Mouse (Mus musculus) MEL (cell line): ENCODE data around the gene Mthfd1l. TPM values are rescaled to one million over a fixed set of nuclear protein-coding genes. Genes with fewer than 3 reads are reported as not detected.

Experiments used
- DNase-seq: peaks from one replicate; pipeline ENCODE4 v3.0.0; 2011; ENCODE audit warnings: low read depth, low spot score
- H3K27ac ChIP-seq: 2 replicates; pipeline ENCODE4 v1.5.1; 2012; ENCODE audit warnings: low read depth, mild to moderate bottlenecking, control low read depth, low read length, moderate library complexity; ENCODE audit not compliant: control insufficient read depth
- H3K27me3 ChIP-seq, 2 experiments: fragments of 150-350 bp in 1 of 2; sonication (generic) in 1 of 2; 2 replicates each; pipeline ENCODE4 v1.6.1; 2012; ENCODE audit warnings: low read length in 2 of 2, mild to moderate bottlenecking in 2 of 2, improper control_type of control experiment in 1 of 2, moderate library complexity in 1 of 2; ENCODE audit not compliant: insufficient read depth in 2 of 2, control insufficient read depth in 1 of 2
- H3K36me3 ChIP-seq, 2 experiments: 2 replicates each; pipeline ENCODE4 v1.6.1; 2012 to 2014; ENCODE audit warnings: low read length in 2 of 2, improper control_type of control experiment in 1 of 2, inconsistent platforms in 1 of 2, mild to moderate bottlenecking in 1 of 2; ENCODE audit not compliant: insufficient read depth in 2 of 2, control insufficient read depth in 1 of 2
- H3K4me1 ChIP-seq, 2 experiments: fragments of 150-350 bp in 1 of 2; sonication (generic) in 1 of 2; 2 replicates each; pipeline ENCODE4 v1.6.1; 2012; ENCODE audit warnings: low read length in 2 of 2, improper control_type of control experiment in 1 of 2, mild to moderate bottlenecking in 1 of 2; ENCODE audit not compliant: insufficient read depth in 2 of 2, control insufficient read depth in 1 of 2
- H3K4me3 ChIP-seq, 2 experiments: fragments of 150-350 bp in 1 of 2; sonication (generic) in 1 of 2; 2 replicates each; pipeline ENCODE4 v1.5.1; 2012; ENCODE audit warnings: low read depth in 2 of 2, low read length in 2 of 2, mild to moderate bottlenecking in 2 of 2, moderate library complexity in 2 of 2, control low read depth in 1 of 2, improper control_type of control experiment in 1 of 2; ENCODE audit not compliant: control insufficient read depth in 1 of 2, insufficient read depth in 1 of 2
- H3K79me2 ChIP-seq: 2 replicates; pipeline ENCODE4 v1.6.1; 2012; ENCODE audit warnings: mild to moderate bottlenecking, low read length, moderate library complexity; ENCODE audit not compliant: control insufficient read depth, poor library complexity, insufficient read depth
- H3K9ac ChIP-seq: 2 replicates; pipeline ENCODE4 v1.6.1; 2012; ENCODE audit warnings: low read depth, mild to moderate bottlenecking, control low read depth, low read length, moderate library complexity; ENCODE audit not compliant: control insufficient read depth, poor library complexity, severe bottlenecking
- H3K9me3 ChIP-seq: fragments of 150-350 bp; sonication (generic); replicated peaks from 2 replicates; pipeline ENCODE4 v1.6.1; 2012; ENCODE audit warnings: mild to moderate bottlenecking, low read length, improper control_type of control experiment, moderate library complexity; ENCODE audit not compliant: insufficient read depth
- BHLHE40 ChIP-seq: IDR thresholded peaks from 2 replicates; pipeline ENCODE4 v1.6.1; 2012; ENCODE audit warnings: low read depth, mild to moderate bottlenecking, inconsistent platforms, low read length, improper control_type of control experiment, borderline replicate concordance
- CHD1 ChIP-seq: IDR thresholded peaks from 2 replicates; pipeline ENCODE4 v1.6.1; 2012; ENCODE audit warnings: low read depth, mild to moderate bottlenecking, inconsistent platforms, low read length, improper control_type of control experiment
- CHD2 ChIP-seq: IDR thresholded peaks from 2 replicates; pipeline ENCODE4 v1.6.1; 2011; ENCODE audit warnings: low read length, improper control_type of control experiment
- EP300 ChIP-seq, 2 experiments: IDR thresholded peaks; 2 replicates each; pipeline ENCODE4 v1.6.1; 2011; ENCODE audit warnings: improper control_type of control experiment in 2 of 2, low read length in 2 of 2, low read depth in 1 of 2, mild to moderate bottlenecking in 1 of 2
- ETS1 ChIP-seq: IDR thresholded peaks from 2 replicates; pipeline ENCODE4 v1.6.1; 2012; ENCODE audit warnings: low read depth, mild to moderate bottlenecking, inconsistent platforms, low read length, improper control_type of control experiment, moderate library complexity
- GATA1 ChIP-seq: IDR thresholded peaks from 2 replicates; pipeline ENCODE4 v1.6.1; 2011; ENCODE audit warnings: low read depth, low read length, improper control_type of control experiment
- MAFK ChIP-seq: IDR thresholded peaks from 2 replicates; pipeline ENCODE4 v1.6.1; 2011; ENCODE audit warnings: low read depth, mild to moderate bottlenecking, low read length, improper control_type of control experiment, borderline replicate concordance
- MAX ChIP-seq: IDR thresholded peaks from 2 replicates; pipeline ENCODE4 v1.6.1; 2011; ENCODE audit warnings: low read length, improper control_type of control experiment
- MEF2A ChIP-seq: IDR thresholded peaks from 2 replicates; pipeline ENCODE4 v1.6.1; 2014; ENCODE audit warnings: low read depth, mild to moderate bottlenecking, inconsistent platforms, low read length, improper control_type of control experiment; ENCODE audit not compliant: poor library complexity, insufficient replicate concordance, severe bottlenecking; ENCODE audit errors: extremely low read depth
- MYB ChIP-seq: IDR thresholded peaks from 2 replicates; pipeline ENCODE4 v1.6.1; 2011; ENCODE audit warnings: mild to moderate bottlenecking, low read depth, low read length, improper control_type of control experiment
- NRF1 ChIP-seq: IDR thresholded peaks from 2 replicates; pipeline ENCODE4 v1.6.1; 2014; ENCODE audit warnings: low read depth, mild to moderate bottlenecking, inconsistent platforms, low read length, improper control_type of control experiment, moderate library complexity; ENCODE audit not compliant: poor library complexity, insufficient read depth, severe bottlenecking
- POLR2A ChIP-seq, 2 experiments: IDR thresholded peaks; 2 replicates each; pipeline ENCODE4 v1.6.1; 2011 to 2012; ENCODE audit warnings: low read length in 2 of 2, mild to moderate bottlenecking in 2 of 2, control low read depth in 1 of 2, improper control_type of control experiment in 1 of 2, low read depth in 1 of 2, moderate library complexity in 1 of 2; ENCODE audit not compliant: control insufficient read depth in 1 of 2, insufficient read depth in 1 of 2, poor library complexity in 1 of 2
- POLR2AphosphoS2 ChIP-seq: IDR thresholded peaks from 2 replicates; pipeline ENCODE4 v1.6.1; 2011; ENCODE audit warnings: low read length, improper control_type of control experiment
- SIN3A ChIP-seq: IDR thresholded peaks from 2 replicates; pipeline ENCODE4 v1.6.1; 2012; ENCODE audit warnings: low read length, improper control_type of control experiment, inconsistent platforms
- TAL1 ChIP-seq: IDR thresholded peaks from 2 replicates; pipeline ENCODE4 v1.6.1; 2012; ENCODE audit warnings: mild to moderate bottlenecking, inconsistent platforms, low read length, moderate library complexity, mixed read lengths
- TBP ChIP-seq: IDR thresholded peaks from 2 replicates; pipeline ENCODE4 v1.8.0; 2011; ENCODE audit warnings: low read depth, low read length, improper control_type of control experiment
- TCF12 ChIP-seq: IDR thresholded peaks from 2 replicates; pipeline ENCODE4 v1.6.1; 2014; ENCODE audit warnings: low read depth, mild to moderate bottlenecking, inconsistent platforms, low read length, improper control_type of control experiment, moderate library complexity
- UBTF ChIP-seq: IDR thresholded peaks from 2 replicates; pipeline ENCODE4 v1.6.1; 2012; ENCODE audit warnings: low read depth, mild to moderate bottlenecking, inconsistent platforms, low read length, improper control_type of control experiment, moderate library complexity, borderline replicate concordance; ENCODE audit not compliant: insufficient read depth
- USF1 ChIP-seq: IDR thresholded peaks from 2 replicates; pipeline ENCODE4 v1.6.1; 2014; ENCODE audit warnings: low read depth, mild to moderate bottlenecking, inconsistent platforms, low read length, improper control_type of control experiment, moderate library complexity
- ZC3H11A ChIP-seq: IDR thresholded peaks from 2 replicates; pipeline ENCODE4 v1.6.1; 2012; ENCODE audit warnings: low read depth, mild to moderate bottlenecking, inconsistent platforms, low read length, improper control_type of control experiment
- ZKSCAN1 ChIP-seq: IDR thresholded peaks from 2 replicates; pipeline ENCODE4 v1.6.1; 2012; ENCODE audit warnings: low read depth, mild to moderate bottlenecking, inconsistent platforms, low read length, improper control_type of control experiment, moderate library complexity
- ZMIZ1 ChIP-seq: IDR thresholded peaks from 2 replicates; pipeline ENCODE4 v1.6.1; 2012; ENCODE audit warnings: low read depth, mild to moderate bottlenecking, inconsistent platforms, low read length, improper control_type of control experiment, moderate library complexity
- ZNF384 ChIP-seq: IDR thresholded peaks from 2 replicates; pipeline ENCODE4 v1.6.1; 2012; ENCODE audit warnings: low read depth, mild to moderate bottlenecking, inconsistent platforms, low read length, improper control_type of control experiment
- polyA plus RNA-seq, 2 experiments: library from polyadenylated mRNA; stranded (reverse) in 1 of 2; unstranded in 1 of 2; fragments of >175 nt in 1 of 2; fragments of >200 nt in 1 of 2; gene quantifications; 2 replicates each; pipeline versions ENCODE4 v1.2.1 to v1.2.4; 2012; ENCODE audit warnings: low replicate concordance in 2 of 2, low read depth in 1 of 2; ENCODE audit not compliant: insufficient read length in 2 of 2, insufficient read depth in 1 of 2, missing spikeins in 1 of 2
- total RNA-seq: library from RNA; depleted of rRNA; stranded (reverse); fragments of 300-350 nt; gene quantifications from 2 replicates; pipeline ENCODE4 v1.2.3, GENCODE M21; 2012

Gene Mthfd1l
- total and polyA plus RNA-seq, 3 experiments, result 43.1 to 1,097 (median 83.0) TPM

DNA sequence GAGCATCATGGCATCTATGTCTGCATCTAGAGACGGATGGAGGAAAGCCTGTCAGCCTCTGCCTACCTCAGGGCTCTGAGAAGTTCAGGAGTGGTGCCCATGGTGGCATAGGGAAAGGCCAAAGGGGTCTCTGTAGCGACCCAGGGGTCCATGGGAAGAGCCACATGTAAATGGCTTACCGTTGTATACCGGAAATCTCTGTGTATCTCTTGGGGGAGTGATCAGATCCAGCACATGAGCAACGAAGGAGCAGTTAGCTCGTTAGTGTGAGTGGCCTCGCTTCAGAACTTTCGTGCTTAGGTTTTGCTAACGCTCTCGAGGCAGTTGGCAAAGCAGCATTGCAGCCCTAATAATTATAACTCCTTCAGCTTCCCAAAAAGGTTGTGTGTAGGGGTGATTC is 169.9 kb downstream of the Mthfd1l start:
- Histone ChIP-seq H3K79me2 (no peaks in the 10 kb centered on the region), H3K27ac (no peak overlapping the region), H3K4me3 (no peak overlapping the region), H3K36me3 (no peaks in the 10 kb centered on the region; a peak in 1 of 4 replicates), H3K27me3 (no peaks in the 10 kb centered on the region), H3K9me3 (no peaks in the 10 kb centered on the region), H3K4me1 (no peaks in the 10 kb centered on the region), H3K9ac (no peak overlapping the region)
- no peak for TF ChIP-seq TCF12
- TF ChIP-seq MEF2A, result no peak
- TF ChIP-seq NRF1, result no peak
- no peak for TF ChIP-seq MYB
- TF ChIP-seq UBTF, result no peak
- no peak for TF ChIP-seq USF1
- TF ChIP-seq ETS1, result no peak
- TF ChIP-seq ZNF384, result no peak
- no peak for TF ChIP-seq TBP
- TF ChIP-seq ZKSCAN1, result no peak
- DNase-seq, result no peak

DNA sequence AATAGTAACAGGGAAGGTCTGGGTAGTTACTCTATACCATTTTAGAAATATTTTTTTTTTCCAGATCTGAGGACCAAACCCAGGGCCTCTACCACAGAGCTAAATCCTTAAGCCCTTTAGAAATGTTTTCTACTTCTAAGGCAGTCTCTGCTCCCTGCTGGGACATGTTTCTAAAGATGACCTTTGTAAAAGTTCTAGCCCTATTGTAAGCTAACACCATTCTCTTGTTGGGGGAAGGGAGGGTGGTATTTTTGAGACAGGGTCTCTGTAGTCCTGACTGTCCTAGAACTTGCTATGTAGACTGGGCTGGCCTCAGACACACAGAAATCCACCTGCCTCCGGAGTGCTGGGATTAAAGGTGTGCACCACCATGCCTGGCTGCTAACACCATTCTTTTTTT is 170.5 kb downstream of the Mthfd1l start:
- Histone ChIP-seq H3K27ac (no peak overlapping the region), H3K9me3 (no peaks in the 10 kb centered on the region), H3K79me2 (no peaks in the 10 kb centered on the region), H3K27me3 (no peaks in the 10 kb centered on the region), H3K4me1 (no peaks in the 10 kb centered on the region), H3K4me3 (no peak overlapping the region), H3K9ac (no peak overlapping the region), H3K36me3 (peaks cover 0 to 2% of the 10 kb centered on the region in 2 experiments; a peak in 1 of 4 replicates)
- TF ChIP-seq TAL1 (no peak), CHD2 (no peak), POLR2A (IDR thresholded peaks at IDR 0.05; ENCODE audit: control insufficient read depth in 1 of 2, insufficient read depth in 1 of 2, low read depth in 1 of 2, low read length in 2 of 2, poor library complexity in 1 of 2) (no peak), MYB (no peak), MEF2A (no peak), SIN3A (no peak), MAX (no peak), ZC3H11A (no peak), CHD1 (no peak), GATA1 (no peak), EP300 (IDR thresholded peaks at IDR 0.05; ENCODE audit: low read depth in 1 of 2, low read length in 2 of 2) (no peak), MAFK (no peak), UBTF (no peak), BHLHE40 (no peak), POLR2AphosphoS2 (no peak), USF1 (no peak), NRF1 (no peak), ZMIZ1 (no peak), ZKSCAN1 (no peak)
- no peak for DNase-seq
